In the genomic region with DNA sequence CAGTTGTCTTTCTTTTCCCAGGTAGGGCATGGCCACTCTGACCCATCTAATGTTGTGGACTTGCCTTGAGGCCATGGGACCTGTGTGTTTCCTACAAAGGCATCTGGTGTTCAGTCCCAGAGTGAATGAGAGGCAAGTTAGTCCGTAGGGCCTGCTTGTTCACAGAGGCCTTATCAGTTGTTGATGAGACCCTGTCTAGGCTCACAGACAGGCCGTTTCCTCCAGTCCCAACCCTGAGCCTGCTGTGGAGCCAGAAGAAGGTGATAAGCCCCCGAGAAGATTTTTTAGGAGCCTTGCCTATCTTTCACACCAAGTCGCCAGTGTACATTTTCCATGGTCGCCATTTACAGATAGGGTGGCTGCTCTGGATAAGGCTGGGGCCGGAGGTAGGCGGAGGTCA, we compare ENCODE assay signal across 27 mouse cellular contexts.
A peak's percentile ranks its signal among the peaks of the same experiment; 100 is the strongest.
DNase-seq lines count a peak whose midpoint lies in the region; ATAC-seq and TF ChIP-seq lines count a peak whose summit lies in the region.
"Had no signal": no experiment of that assay in that cellular context is flagged by ENCODE, and none has a peak within 500 bp of the region (broad histone marks: within the 10 kb centered on the region; RNA-seq: fewer than 3 reads in every experiment).

No protein-coding gene starts in this region.

- peak; percentile 92 for DNase-seq in heart, embryonic 10.5 days (ENCODE audit: low spot score)
- no peak for DNase-seq in heart, postnatal 25 days (ENCODE audit: low spot score)
- DNase-seq in c-Kit-positive CD71-positive TER-119-positive erythroid progenitor cells, embryonic 14.5 days (ENCODE audit: low spot score), result peak; percentile 1
- DNase-seq in liver, embryonic 14.5 days (ENCODE audit: low read depth in 3 of 3, low spot score in 3 of 3), result peak in 1 of 3 experiments; percentile 7
- DNase-seq in ovary, adult 18-20 months (ENCODE audit: low spot score), result no peak
- no peak for DNase-seq in forebrain, embryonic 14.5 days (ENCODE audit: low spot score)
- DNase-seq: adrenal gland, postnatal 14 days; cerebellum, adult 18-20 months; cerebellum, postnatal 10 days; forebrain, postnatal 0 days; gastrocnemius, postnatal 10 days; kidney, adult 11 months; kidney, postnatal 25 days; lung, embryonic 14.5 days; lung, postnatal 14 days; midbrain, embryonic 14.5 days; right cerebral cortex, postnatal 25 days; thymus, postnatal 14 days had no signal

- no peaks in the 10 kb centered on the region for H3K9me3 ChIP-seq in heart, embryonic 10.5 days
- H3K9me3 ChIP-seq in heart, embryonic 16.5 days (replicated peaks; ENCODE audit: control insufficient read depth, low read length), result no peaks in the 10 kb centered on the region
- H3K9me3 ChIP-seq in liver, embryonic 14.5 days (ENCODE audit: control insufficient read depth, low read length), result no peaks in the 10 kb centered on the region
- H3K9me3 ChIP-seq in forebrain, embryonic 14.5 days (replicated peaks; ENCODE audit: control insufficient read depth, low read length), result no peaks in the 10 kb centered on the region
- H3K9me3 ChIP-seq: hindbrain, embryonic 10.5 days; hindbrain, embryonic 15.5 days; kidney, embryonic 15.5 days; neural tube, embryonic 15.5 days; stomach, embryonic 15.5 days had no signal

- H3K4me2 ChIP-seq in heart, embryonic 16.5 days (ENCODE audit: low read depth, low read length), result no peak overlapping the region
- no peak overlapping the region for H3K4me2 ChIP-seq in liver, embryonic 14.5 days (ENCODE audit: low read depth)
- H3K4me2 ChIP-seq in forebrain, embryonic 14.5 days (ENCODE audit: low read length), result no peak overlapping the region
- H3K4me2 ChIP-seq: hindbrain, embryonic 15.5 days; kidney, embryonic 15.5 days; lung, embryonic 14.5 days; neural tube, embryonic 15.5 days; stomach, embryonic 15.5 days had no signal

- TF ChIP-seq CTCF in liver, embryonic 14.5 days (IDR thresholded peaks at IDR 0.05; ENCODE audit: low read depth), result no peak

- intact Hi-C loops in heart, postnatal 25 days (cut with DNase I), result no loop called here

- TF ChIP-seq EP300 in liver, embryonic 14.5 days (IDR thresholded peaks at IDR 0.05; ENCODE audit: low read depth), result peak; percentile 47

- peak; percentile 82; the same call in 1 of the 2 replicates for ATAC-seq in heart, embryonic 16.5 days (replicated peaks; ENCODE audit: extremely low read depth, insufficient read depth, low FRiP score)
- peak; percentile 31; the same call in 1 of the 2 replicates for ATAC-seq in liver, embryonic 14.5 days (ENCODE audit: insufficient read depth)
- no peak for ATAC-seq in forebrain, embryonic 14.5 days
- ATAC-seq: forebrain, postnatal 0 days; inflammation-experienced regulatory T-cells, adult 6 months; Patski had no signal

- H3K36me3 ChIP-seq in heart, embryonic 10.5 days, result no peaks in the 10 kb centered on the region
- H3K36me3 ChIP-seq in heart, embryonic 16.5 days (ENCODE audit: control insufficient read depth, insufficient read depth), result no peaks in the 10 kb centered on the region
- H3K36me3 ChIP-seq in liver, embryonic 14.5 days (replicated peaks; ENCODE audit: control insufficient read depth, insufficient read depth, low read depth), result no peaks in the 10 kb centered on the region
- H3K36me3 ChIP-seq in forebrain, embryonic 14.5 days (ENCODE audit: control insufficient read depth, insufficient read depth, low read length), result no peaks in the 10 kb centered on the region
- H3K36me3 ChIP-seq: hindbrain, embryonic 10.5 days; hindbrain, embryonic 15.5 days; kidney, embryonic 15.5 days; neural tube, embryonic 15.5 days; stomach, embryonic 15.5 days had no signal

- H3K4me3 ChIP-seq in heart, embryonic 10.5 days, result no peak overlapping the region
- H3K4me3 ChIP-seq in heart, embryonic 16.5 days (ENCODE audit: low read length), result no peak overlapping the region
- H3K4me3 ChIP-seq in liver, embryonic 14.5 days (ENCODE audit: insufficient read depth in 1 of 2, low read depth in 2 of 2, low read length in 2 of 2), result no peak overlapping the region
- no peak overlapping the region for H3K4me3 ChIP-seq in forebrain, embryonic 14.5 days (ENCODE audit: low read depth, low read length)
- H3K4me3 ChIP-seq: erythroblast, embryonic 14.5 days; hindbrain, embryonic 10.5 days; hindbrain, embryonic 15.5 days; kidney, embryonic 15.5 days; neural tube, embryonic 15.5 days; stomach, embryonic 15.5 days had no signal

- H3K27ac ChIP-seq in heart, embryonic 10.5 days, result peak overlapping the region; percentile 70
- no peak overlapping the region for H3K27ac ChIP-seq in heart, embryonic 16.5 days (ENCODE audit: low read length)
- H3K27ac ChIP-seq in liver, embryonic 14.5 days, result no peak overlapping the region
- H3K27ac ChIP-seq in forebrain, embryonic 14.5 days (ENCODE audit: low read depth, low read length), result no peak overlapping the region
- H3K27ac ChIP-seq: hindbrain, embryonic 10.5 days; hindbrain, embryonic 15.5 days; kidney, embryonic 15.5 days; neural tube, embryonic 15.5 days; stomach, embryonic 15.5 days had no signal

- H3K27me3 ChIP-seq in heart, embryonic 10.5 days (ENCODE audit: insufficient read depth, poor library complexity, severe bottlenecking), result no peaks in the 10 kb centered on the region
- H3K27me3 ChIP-seq in heart, embryonic 16.5 days (ENCODE audit: control insufficient read depth, insufficient read depth, low read length), result no peaks in the 10 kb centered on the region
- H3K27me3 ChIP-seq in liver, embryonic 14.5 days (ENCODE audit: control insufficient read depth, insufficient read depth, low read length), result no peaks in the 10 kb centered on the region
- no peaks in the 10 kb centered on the region for H3K27me3 ChIP-seq in forebrain, embryonic 14.5 days (replicated peaks; ENCODE audit: control insufficient read depth, insufficient read depth, low read length)
- H3K27me3 ChIP-seq: hindbrain, embryonic 15.5 days; kidney, embryonic 15.5 days; neural tube, embryonic 15.5 days; stomach, embryonic 15.5 days had no signal

- 11% methylated on average over 7 of the region's 7 CpGs for WGBS in heart, embryonic 10.5 days
- WGBS in heart, embryonic 16.5 days, result 26% methylated on average over 7 of the region's 7 CpGs
- WGBS in liver, embryonic 14.5 days (ENCODE audit: insufficient replicate concordance), result 13% methylated on average over 7 of the region's 7 CpGs
- WGBS in forebrain, embryonic 14.5 days, result 89% methylated on average over 7 of the region's 7 CpGs

- H3K4me1 ChIP-seq in heart, embryonic 10.5 days, result peaks cover 46% of the 10 kb centered on the region
- 0 out of 2 replicates have a peak, but pooled peaks cover 4% of the 10 kb centered on the region for H3K4me1 ChIP-seq in heart, embryonic 16.5 days (ENCODE audit: control insufficient read depth, insufficient read depth, low read length)
- H3K4me1 ChIP-seq in liver, embryonic 14.5 days (replicated peaks; ENCODE audit: control insufficient read depth in 2 of 2, insufficient read depth in 2 of 2, low read length in 1 of 2), result peaks cover 0 to 7% of the 10 kb centered on the region in 2 experiments; a peak in 1 of 4 replicates
- H3K4me1 ChIP-seq in forebrain, embryonic 14.5 days (ENCODE audit: control insufficient read depth, insufficient read depth, low read length), result no peaks in the 10 kb centered on the region
- H3K4me1 ChIP-seq: hindbrain, embryonic 10.5 days; hindbrain, embryonic 15.5 days; kidney, embryonic 15.5 days; neural tube, embryonic 15.5 days; stomach, embryonic 15.5 days had no signal

- no peak overlapping the region for H3K9ac ChIP-seq in heart, embryonic 16.5 days (ENCODE audit: low read length)
- no peak overlapping the region for H3K9ac ChIP-seq in liver, embryonic 14.5 days (replicated peaks)
- no peak overlapping the region for H3K9ac ChIP-seq in forebrain, embryonic 14.5 days (ENCODE audit: low read length)
- H3K9ac ChIP-seq: forebrain, postnatal 0 days; hindbrain, embryonic 15.5 days; kidney, embryonic 15.5 days; lung, embryonic 14.5 days; neural tube, embryonic 15.5 days; stomach, embryonic 15.5 days had no signal

Comparison
In these comparisons a context has a peak if more than half of its experiments do, and no peak if none do; other contexts are left out.
1. DNase-seq: peak in heart, embryonic 10.5 days (single experiment) and c-Kit-positive CD71-positive TER-119-positive erythroid progenitor cells, embryonic 14.5 days (single experiment); none in heart, postnatal 25 days (single experiment), ovary, adult 18-20 months (single experiment) and forebrain, embryonic 14.5 days (single experiment).